Mouse (Mus musculus) T-helper 1 cell (primary cell): ENCODE results near the gene Stk40.

Source experiments
- in situ Hi-C: fragments of 300-600 bp; cut with MboI, MseI; formaldehyde crosslinking; loops from one replicate; pipeline ENCODE4 v1.15.1; 2025; ENCODE audit warnings: high pct_unique_total_duplicates

The Stk40 gene

GRCm38 (mm10) chr4:126097711-126098253 lies 6.0 kb upstream of the Stk40 start:
- in situ Hi-C loops: no loop called here

- in situ Hi-C loops: no loop called here
Observed at GRCm38 (mm10) chr4:126099365-126099764, 4.4 kb upstream of the Stk40 start.

GRCm38 (mm10) chr4:126100764-126101163 lies 3.0 kb upstream of the Stk40 start:
- in situ Hi-C loops: no loop called here

GRCm38 (mm10) chr4:126102061-126102841 lies 1.5 kb upstream of the Stk40 start:
- in situ Hi-C loops: no loop called here

- in situ Hi-C loops: no loop called here
Observed at GRCm38 (mm10) chr4:126103057-126103581, 638 bp upstream of the Stk40 start.

GRCm38 (mm10) chr4:126104261-126105075 lies 711 bp downstream of the Stk40 start:
- in situ Hi-C loops: loop anchor here (5.0 kb wide), 1 partner anchor 83 kb away; no protein-coding TSS in a partner anchor

GRCm38 (mm10) chr4:126105131-126105783 lies 1.5 kb downstream of the Stk40 start:
- in situ Hi-C loops: loop anchor here (5.0 kb wide), 1 partner anchor 82 kb away; no protein-coding TSS in a partner anchor

GRCm38 (mm10) chr4:126108061-126108740 lies 4.4 kb downstream of the Stk40 start:
- in situ Hi-C loops: loop anchor here (5.0 kb wide), 1 partner anchor 79 kb away; no protein-coding TSS in a partner anchor

- in situ Hi-C loops: loop anchor here (5.0 kb wide), 1 partner anchor 78 kb away; no protein-coding TSS in a partner anchor
Observed at GRCm38 (mm10) chr4:126109613-126110373, 6.0 kb downstream of the Stk40 start.

- in situ Hi-C loops: no loop called here
Observed at GRCm38 (mm10) chr4:126110374-126111152, 6.8 kb downstream of the Stk40 start.

GRCm38 (mm10) chr4:126111153-126111549 lies 7.4 kb downstream of the Stk40 start:
- in situ Hi-C loops: no loop called here

GRCm38 (mm10) chr4:126113243-126113642 lies 9.5 kb downstream of the Stk40 start:
- in situ Hi-C loops: no loop called here

- in situ Hi-C loops: no loop called here
Observed at GRCm38 (mm10) chr4:126113943-126114342, 10.2 kb downstream of the Stk40 start.

- in situ Hi-C loops: no loop called here
Observed at GRCm38 (mm10) chr4:126115411-126115810, 11.7 kb downstream of the Stk40 start.

- in situ Hi-C loops: no loop called here
Observed at GRCm38 (mm10) chr4:126115871-126116521, 12.2 kb downstream of the Stk40 start.

- in situ Hi-C loops: no loop called here
Observed at GRCm38 (mm10) chr4:126117116-126117515, 13.4 kb downstream of the Stk40 start.

- in situ Hi-C loops: no loop called here
Observed at GRCm38 (mm10) chr4:126118651-126119050, 14.9 kb downstream of the Stk40 start.

GRCm38 (mm10) chr4:126119051-126119450 lies 15.3 kb downstream of the Stk40 start:
- in situ Hi-C loops: no loop called here

- in situ Hi-C loops: no loop called here
Observed at GRCm38 (mm10) chr4:126120052-126120451, 16.3 kb downstream of the Stk40 start.
